Mouse (Mus musculus) right cerebral cortex, postnatal 10 days (tissue): Measurements from ENCODE around the gene Ccdc65.

Source experiments
- DNase-seq, 2 experiments: peaks; one replicate each; pipeline ENCODE4 v3.0.0; 2021; ENCODE audit warnings: low spot score in 2 of 2

The Ccdc65 gene

DNA sequence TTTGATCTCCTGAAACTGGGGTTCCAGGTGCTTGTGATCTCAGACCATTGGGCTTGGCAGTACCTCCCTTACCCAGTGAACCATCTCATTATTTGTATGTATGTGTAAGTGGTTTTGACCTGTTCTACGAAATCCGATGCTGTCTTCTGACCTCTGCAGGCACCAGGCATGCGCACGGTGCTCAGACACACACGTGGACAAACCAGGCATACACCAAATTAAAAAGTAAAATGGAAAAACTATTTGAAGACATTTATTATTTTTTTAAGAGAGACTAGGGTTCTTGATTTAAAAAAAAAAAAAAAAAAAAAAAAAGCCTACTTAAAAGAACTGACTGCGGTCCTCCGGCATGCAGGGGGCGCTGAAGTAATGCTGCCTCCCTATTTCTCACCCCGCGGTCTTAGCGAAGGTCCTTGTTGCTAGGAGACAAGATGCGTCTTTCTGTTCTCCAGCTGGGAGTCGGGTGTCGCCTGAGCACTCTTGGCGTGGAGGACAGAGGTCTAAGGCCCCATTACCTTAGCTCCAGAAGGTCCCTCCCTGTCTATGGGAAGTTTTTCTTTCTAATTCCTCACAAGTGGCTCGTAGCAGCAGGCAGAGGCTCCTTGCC is at the start of gene Ccdc65:
Ccdc65 (plus strand) TSS at position 442 of the 607 bp plus-strand sequence.
- peak; percentile 91 to 93 for DNase-seq

DNA sequence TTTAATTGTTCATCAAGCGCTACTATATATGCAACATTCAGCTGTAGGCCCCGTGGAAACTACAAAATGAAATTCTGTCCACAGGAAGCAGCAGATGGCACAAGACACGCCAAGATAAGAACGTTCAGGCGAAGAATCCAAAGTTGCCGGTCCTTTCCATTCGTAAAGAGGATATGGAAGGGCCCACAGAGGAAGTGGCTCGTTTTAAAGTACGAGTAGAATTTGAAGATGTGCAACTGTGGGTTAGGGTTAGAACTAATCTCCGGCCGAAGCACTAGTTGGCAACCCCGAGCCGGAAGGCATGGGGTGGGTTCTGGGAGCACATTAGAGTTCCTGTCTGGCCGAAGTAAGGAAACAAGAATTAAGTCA is 45.8 kb upstream of the Ccdc65 start:
- no peak for DNase-seq

GRCm38 (mm10) chr15:98662567-98663545 is 45.2 kb upstream of the Ccdc65 start, which contains the start of gene Ddx23:
TSS of gene Ddx23 (minus strand) at chr15:98662894.
- peak; percentile 98 for DNase-seq

GRCm38 (mm10) chr15:98664042-98664907 is 43.7 kb upstream of the Ccdc65 start:
- no peak for DNase-seq

- no peak for DNase-seq
Observed at GRCm38 (mm10) chr15:98672592-98672991, 35.4 kb upstream of the Ccdc65 start.

DNA sequence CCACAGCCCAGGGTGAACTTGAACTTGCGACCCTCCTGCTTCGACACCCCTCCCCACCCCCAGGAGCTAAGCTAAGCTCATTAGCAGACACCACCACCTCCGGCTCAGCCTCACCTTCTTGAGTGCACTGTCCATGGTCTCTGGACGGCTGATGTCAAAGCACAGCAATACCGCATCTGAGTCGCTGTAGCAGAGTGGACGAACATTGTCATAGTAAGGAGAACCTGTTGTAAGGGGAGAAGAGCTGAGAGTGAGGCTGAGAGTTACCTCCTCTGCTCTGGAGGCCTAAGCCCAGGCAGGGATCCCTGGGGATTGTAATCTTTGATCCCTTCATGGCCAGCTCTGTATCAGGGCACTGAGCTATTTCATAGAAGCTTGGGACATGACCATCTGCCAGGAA is 34.3 kb upstream of the Ccdc65 start:
- no peak for DNase-seq

GRCm38 (mm10) chr15:98674284-98674993 is 33.6 kb upstream of the Ccdc65 start:
- peak; percentile 87 to 91 for DNase-seq

DNA sequence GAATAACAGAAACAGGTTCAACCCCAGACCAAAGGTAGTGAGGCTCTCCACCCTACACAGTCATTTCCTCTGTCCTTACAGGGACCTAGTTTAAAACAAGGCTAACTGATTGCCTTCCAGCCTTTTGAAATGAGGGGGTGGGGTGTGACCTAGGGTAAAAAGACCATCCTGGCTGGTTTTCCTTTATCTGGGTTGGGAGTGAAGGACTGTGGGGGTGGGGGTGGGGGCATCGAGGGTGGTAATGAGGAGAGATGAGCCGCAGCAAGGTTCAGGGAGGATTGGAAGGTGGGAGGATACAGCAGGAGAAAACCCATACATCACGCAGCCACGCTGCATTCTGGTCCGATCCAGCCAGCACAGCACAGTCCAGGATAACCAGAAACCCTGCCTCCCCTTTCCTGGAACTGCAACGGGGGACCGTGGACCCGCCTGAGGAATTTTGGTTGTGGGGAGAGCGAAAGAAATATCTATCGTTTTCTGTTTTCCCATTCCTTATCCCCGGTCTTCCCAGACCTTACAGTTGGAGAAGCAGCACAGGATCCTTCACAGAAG is 32.9 kb upstream of the Ccdc65 start:
- DNase-seq, result no peak

- DNase-seq, result no peak
Observed at GRCm38 (mm10) chr15:98675634-98676250, 32.3 kb upstream of the Ccdc65 start.

- peak; percentile 62 to 70 for DNase-seq
Observed at GRCm38 (mm10) chr15:98676471-98676870, 31.5 kb upstream of the Ccdc65 start.

DNA sequence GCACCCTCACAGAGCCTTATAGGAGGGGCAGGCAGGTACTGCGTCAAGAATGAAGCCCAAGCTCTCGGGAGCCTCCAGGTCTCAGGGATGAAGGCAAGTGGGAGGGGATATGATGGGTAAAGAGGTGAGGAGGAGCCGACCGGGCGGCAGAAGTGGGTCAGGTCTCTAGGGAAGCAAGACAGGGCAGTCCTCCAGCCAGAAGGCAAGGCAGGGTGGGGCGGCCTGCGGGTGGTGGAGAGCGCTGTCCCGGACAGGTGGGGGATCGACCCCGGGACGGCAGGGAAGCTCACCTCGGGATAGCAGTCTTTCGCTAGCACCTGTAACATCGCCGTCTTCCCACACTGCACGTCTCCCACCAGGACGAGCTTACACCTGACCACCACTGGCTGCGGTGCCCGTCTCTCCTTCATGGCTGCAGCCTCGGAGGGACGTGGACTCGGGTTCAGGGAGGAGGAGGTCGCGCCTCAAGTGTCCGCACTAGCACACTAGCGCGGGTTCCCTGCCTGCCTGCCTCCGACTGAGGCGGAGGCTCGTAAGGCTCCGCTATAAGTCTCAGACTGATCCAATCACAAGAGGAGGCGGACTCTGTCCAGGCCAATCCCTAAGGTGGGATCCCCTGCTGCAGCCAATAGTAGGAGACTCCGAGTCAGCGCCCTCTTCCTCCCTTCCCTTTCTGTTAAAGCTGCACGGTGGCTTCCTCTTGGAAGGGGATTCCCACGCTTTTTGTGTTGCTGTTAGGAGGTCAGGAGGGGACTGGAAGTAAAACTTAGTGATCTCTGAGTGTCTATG is 30.9 kb upstream of the Ccdc65 start, which contains the start of gene Rnd1:
Rnd1 (minus strand) TSS at position 522 of the 789 bp plus-strand sequence.
- peak; percentile 94 to 96 for DNase-seq

DNA sequence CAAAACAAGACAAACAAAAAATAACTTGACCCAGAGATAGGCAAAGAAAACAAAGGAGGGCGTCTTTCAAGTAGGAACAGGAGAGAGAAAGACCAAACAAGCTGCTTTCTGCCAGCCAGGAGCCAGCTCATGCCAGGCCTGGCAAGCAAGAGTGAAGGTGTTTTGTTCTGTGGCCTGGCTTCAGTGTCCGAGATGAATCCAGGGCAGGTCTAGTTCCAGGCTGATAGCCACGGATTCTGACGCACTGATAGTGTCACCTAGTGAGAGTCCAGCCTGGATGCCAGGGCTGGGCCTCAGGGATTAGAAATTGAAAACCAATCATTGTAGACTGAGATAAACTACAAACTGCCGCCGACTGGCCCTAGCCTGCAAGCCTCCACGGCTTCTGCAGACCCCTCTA is 30.0 kb upstream of the Ccdc65 start:
- DNase-seq, result no peak

DNA sequence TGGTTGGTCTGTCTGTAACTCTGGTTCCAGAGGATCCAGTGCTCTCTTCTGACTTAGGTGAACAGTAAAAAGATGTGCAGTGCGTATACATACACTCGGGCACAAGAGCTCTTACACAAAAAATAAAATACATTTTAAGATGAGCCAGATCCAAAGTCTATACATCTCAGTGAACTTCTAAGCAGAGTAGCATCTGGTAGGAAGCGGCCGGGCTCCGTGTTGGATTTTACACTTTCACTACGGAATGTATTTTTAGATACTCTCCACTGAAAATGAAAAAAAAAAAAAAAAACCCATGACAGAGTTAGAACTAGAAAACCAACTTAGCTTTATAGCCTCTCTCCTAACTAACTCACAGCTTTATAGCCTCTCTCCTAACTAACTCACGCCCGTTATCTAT is 27.3 kb upstream of the Ccdc65 start:
- no peak for DNase-seq

DNA sequence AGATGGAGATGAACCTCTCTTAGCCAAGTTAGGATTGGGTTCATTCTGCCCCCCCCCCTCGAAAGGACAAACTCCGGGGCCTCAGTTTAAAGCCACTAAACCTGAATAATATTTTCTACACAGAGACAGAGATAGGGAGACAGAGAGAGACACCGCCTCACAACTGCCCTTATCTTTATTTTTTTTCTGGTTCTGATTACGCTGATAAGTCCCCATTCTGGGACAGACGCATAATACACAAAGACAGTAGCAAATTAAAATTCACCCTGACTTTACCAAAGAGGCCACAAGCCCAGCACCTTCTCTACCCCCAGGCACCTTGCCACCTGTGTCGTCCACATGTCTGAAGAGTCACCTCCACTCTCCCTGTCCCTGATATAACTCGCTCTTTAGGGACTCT is 26.4 kb upstream of the Ccdc65 start:
- DNase-seq, result no peak

DNA sequence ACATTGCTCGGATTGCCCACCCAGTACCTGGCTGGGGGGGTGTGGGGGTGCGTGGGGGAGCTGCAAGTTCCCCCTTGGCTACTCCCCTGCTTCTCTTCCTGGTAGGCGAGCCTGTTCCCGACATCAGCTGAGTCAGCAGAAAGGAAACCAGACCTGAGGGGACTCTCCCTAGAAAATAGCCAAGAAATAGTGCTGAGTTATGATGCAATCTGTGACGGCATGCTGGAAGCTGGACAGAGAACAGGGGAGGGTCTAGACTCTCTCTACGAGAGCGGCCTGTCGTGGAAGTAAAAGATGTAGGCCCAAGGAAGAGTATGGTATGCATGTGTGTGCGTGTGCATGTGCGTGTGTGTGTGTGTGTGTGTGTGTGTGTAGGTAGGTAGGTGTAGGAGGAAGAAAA is 24.8 kb upstream of the Ccdc65 start:
- no peak for DNase-seq

DNA sequence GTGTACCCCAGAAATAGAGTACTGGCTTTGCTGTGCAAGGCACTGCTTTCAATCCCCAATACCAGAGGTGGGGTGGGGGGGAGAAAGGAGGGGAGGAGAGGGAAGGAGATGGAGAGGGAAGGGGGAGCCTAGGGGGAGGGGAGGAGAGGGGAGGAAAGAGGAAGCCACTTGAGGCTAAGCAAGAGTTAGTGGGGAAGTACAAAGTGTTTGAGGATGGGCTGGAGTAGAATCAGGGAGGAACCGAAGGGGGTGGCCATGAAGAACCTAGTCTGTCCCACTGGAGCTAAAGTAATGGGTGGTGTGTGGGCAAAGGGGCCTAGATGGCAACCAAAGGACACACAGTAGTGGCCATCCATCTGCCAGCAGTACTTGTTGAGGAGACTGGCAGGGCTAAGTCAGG is 24.3 kb upstream of the Ccdc65 start:
- DNase-seq, result no peak

DNA sequence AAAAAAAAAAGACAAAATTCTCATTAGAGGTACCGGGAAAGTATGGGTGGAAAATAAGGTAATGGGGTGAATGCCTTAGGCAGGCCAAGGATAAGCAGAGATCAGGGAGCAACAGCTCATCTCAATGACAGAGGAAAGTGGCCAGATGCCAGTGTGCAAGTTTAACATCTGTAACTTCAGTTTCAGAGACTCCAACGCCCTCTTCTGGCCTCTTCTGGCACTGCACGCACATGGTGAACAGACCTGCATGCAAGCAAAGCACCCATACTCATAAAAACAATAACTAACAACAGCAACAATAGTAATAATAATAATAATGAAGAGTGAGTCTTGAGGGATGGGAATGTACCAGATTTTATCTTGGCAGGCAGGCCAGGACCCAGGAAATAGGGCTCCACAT is 22.1 kb upstream of the Ccdc65 start:
- no peak for DNase-seq

DNA sequence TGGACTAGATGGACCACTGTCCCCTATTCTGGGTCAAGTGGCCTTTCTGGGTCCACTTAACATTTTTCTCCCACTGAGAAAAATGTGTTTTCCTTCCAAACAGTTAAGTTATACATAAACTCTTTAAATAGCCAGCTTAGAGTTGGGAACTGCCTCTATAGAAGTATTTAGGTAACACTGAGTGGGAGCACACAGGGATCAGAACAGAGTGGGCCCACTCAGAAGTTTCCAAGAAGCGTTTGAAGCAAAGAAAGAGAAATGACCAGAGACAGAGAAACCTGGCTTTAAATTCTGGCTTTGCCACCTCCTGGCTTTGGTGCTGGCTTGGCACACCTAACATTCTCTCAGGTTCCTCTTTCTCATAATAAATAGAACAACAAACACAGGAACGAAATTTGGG is 18.3 kb upstream of the Ccdc65 start:
- DNase-seq, result no peak

DNA sequence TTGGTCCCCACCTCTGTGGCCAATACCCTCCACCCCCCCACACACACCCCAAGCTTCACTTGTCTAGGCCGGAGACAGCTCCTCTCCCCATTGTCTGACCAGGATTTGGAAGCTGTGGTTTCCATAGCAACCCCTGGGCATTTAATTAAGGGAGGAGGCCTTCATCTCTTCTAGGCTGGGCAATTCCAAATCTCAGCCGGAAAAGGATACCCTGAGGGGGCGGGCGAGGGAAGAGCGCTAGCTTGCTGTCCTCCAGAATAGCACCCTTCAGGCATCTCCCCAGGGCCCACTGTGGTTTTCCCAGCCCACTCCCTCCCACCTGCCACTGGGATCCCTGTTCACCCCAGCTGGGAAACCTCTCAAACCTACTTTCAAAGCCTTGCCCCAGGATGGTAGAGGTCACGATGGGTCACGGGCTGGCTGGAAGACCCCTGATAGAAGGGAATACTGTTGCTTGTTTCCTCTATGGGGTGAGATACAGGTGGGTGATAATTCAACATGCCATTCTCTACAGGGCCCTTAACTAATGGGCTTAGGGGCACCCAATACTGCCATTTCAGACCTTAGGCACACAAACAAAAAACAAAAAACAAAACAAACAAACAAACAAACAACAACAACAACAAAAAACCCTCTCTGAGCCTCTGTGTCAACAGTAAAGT is 16.4 kb upstream of the Ccdc65 start:
- peak; percentile 60 to 76 for DNase-seq
